Mouse (Mus musculus) frontal cortex, postnatal 36 days (tissue): ENCODE measurements at regions not wholly inside any gene's neighbourhood (a gene's known extent, or its start where the extent isn't known, plus 50 kb on each side); places are given as distances from the start of the nearest gene placed in this dataset.

ENCODE experiments used
- DNase-seq, 2 experiments: peaks; one replicate each; pipeline ENCODE4 v3.0.0; 2022; ENCODE audit warnings: low spot score in 2 of 2

DNA sequence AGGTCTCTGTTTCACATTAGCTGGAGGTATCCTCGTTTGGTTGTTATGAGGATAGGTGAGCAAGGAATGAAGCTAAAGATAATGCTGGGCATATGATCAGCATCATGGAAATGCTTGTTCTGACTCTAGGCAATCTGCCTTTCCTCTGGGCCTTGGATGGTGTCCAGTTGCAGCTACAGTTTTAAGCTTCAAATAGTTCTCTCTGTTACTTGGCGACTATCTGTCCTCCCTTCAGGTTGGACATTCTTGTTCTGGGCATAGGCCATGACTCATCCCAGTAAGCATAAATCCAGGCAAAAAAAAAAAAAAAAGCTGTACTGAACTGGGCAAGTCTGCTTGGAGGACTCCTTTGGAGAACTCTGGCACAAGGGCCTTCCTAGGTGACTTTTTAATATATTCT, 776.9 kb downstream of the Kcnma1 start:
- no peak for DNase-seq

DNA sequence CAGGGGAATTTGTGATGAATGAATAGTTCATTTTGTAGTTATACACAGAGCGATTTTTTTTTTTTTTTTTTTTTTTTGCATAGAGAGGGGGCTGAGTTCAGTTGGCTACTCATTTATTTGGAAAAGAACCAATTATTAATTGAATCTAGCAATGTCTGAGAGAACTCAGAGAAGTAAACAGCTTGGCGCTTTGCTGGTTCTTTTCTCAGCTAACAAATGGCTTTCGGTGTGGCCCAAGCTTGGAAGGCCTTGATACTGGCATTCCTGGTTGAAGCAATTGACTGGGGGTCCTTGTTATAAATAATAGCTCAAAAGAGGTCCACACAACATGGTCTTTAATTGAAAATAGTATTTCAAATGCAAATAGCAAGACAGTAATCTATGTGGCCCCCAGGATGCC, 815.6 kb downstream of the Kcnma1 start:
- DNase-seq: no peak

- no peak for DNase-seq
These were observed 819.4 kb downstream of the Kcnma1 start for GRCm38 (mm10) chr14:23194569-23195529.

DNA sequence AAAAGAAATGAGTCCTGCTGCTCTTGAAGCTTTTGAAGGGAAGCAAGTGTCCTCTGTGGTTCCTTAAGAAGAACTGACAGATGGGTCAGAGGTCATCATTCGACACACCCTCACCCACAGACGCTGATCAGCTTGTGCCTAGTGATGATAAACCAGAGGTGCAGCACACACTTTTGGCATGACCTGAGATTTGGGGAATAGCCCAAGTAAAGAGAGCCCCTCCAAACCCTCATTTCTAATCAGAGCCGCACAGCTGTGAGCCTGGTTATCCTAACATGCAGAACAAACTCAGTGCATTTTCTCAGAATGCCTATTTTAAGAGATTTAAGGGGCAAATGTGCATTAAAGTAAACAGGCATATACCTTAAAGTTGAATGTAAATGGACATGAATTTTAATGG, 821.7 kb downstream of the Kcnma1 start:
- no peak for DNase-seq

- no peak for DNase-seq
These were observed 828.9 kb downstream of the Kcnma1 start for GRCm38 (mm10) chr14:23185359-23185758.

- DNase-seq: no peak
These were observed 844.9 kb downstream of the Kcnma1 start for GRCm38 (mm10) chr14:23169346-23169745.

- no peak for DNase-seq
These were observed 853.7 kb downstream of the Kcnma1 start for GRCm38 (mm10) chr14:23160567-23160966.

GRCm38 (mm10) chr14:23150431-23150830, 863.9 kb downstream of the Kcnma1 start:
- no peak for DNase-seq

- no peak for DNase-seq
These were observed 867.3 kb downstream of the Kcnma1 start for GRCm38 (mm10) chr14:23146981-23147380.

GRCm38 (mm10) chr14:23140385-23140784, 873.9 kb downstream of the Kcnma1 start:
- DNase-seq: no peak

DNA sequence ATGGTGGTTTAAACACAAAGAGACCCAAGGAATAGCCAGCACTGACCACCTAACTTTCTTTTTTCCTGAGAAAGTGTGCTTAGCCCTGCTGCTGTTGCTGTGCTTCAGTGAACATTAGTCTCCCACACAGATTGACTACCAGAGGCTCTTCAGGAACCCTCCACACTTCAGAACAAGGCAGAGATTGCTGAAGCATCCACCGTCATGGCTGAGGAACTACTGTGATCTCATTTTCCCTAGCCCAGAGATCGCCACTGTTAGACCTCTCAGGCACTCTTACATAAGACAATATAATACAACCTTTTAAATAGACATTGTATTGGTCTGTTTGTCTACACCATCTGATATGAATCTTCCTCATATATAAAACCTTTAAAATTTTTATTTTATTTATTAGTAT, 879.6 kb downstream of the Kcnma1 start:
- DNase-seq: no peak

DNA sequence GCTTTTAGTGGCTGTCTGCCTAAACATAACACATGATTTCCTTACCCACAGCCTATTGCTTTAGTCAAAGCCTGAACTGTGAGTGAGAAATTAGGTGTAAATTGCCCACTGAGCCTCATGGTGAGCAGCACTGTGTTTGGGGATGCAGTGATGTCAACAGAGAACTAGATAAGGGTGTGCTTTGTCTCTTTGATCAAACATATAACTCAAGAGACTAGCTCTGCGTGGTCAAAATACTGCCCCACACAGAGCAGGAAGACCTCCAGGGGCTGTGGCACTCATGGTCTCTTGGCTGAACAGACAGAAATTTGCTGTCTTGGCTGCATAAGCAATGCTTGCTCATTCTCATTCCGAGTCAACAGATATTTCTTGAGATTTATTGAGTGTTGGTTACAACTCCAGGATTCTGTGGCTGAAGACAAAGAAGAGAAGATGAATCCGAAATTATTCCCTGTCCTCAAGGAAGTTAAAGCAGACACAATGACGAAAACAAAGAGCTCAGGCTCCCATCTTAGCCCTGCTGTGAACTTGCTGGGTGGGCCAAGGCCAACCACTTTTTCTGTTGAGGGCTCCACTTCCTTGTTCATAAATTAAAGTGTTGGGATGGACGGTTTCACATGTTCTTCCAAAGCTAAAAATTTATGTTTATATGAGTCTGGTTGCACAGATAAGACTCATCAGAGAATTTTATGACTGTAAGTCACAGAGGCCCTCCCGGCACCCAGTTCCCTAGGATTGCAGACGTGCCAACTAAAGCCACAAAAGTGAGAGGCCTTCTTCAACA, 882.4 kb downstream of the Kcnma1 start:
- DNase-seq: no peak

DNA sequence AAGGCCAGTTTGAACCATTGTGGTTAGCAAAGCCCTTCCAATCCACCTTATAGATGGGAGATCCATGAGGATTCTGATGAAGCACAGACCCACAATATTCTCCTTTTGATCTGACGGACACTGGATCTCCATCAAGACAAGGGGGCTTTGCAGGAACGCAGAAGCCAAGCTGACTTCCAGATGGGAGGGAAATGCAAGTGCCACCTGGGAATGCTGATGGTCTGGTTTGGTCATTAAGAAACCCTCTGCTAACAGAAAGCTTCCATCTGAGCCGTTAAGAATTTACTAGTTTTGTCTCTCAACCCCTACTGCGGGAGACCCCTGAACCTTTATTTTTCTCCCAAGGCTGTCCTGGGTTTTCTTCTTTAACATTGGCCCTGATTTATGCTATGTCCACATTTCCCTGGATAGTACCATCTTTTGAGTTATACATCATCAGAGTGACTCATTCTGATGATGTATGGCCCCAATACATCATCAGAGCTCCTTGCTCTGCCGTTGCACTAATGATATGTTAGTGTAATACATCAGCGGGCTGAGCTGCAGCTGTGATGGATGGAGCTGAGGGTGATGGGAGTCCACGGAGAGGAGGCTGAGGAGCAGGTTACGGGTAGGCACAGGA, 898.3 kb downstream of the Kcnma1 start:
- DNase-seq: no peak

GRCm38 (mm10) chr14:23114910-23115309, 899.4 kb downstream of the Kcnma1 start:
- DNase-seq: no peak

- DNase-seq: no peak
These were observed 899.8 kb downstream of the Kcnma1 start for GRCm38 (mm10) chr14:23114456-23114855.

DNA sequence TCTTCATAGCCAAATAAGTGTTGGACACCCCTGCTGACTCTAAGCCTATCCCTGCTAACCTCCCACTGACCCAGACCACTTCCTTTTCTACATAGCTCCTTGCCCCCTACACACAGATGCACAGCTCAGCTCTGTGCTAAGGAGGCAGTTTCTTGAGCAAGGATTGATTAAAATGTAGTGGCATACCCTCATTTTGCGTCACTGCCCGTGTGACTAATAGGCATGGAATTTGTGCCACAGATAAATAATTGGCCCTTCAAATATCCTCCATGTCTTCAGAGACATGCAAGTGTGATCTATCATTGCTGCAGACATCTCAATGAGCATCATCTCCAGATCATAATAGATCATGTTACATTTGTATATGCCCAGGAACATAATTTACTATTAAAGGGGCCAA, 901.9 kb downstream of the Kcnma1 start:
- DNase-seq: no peak

- DNase-seq: no peak
These were observed 905.7 kb downstream of the Kcnma1 start for GRCm38 (mm10) chr14:23108590-23108989.

DNA sequence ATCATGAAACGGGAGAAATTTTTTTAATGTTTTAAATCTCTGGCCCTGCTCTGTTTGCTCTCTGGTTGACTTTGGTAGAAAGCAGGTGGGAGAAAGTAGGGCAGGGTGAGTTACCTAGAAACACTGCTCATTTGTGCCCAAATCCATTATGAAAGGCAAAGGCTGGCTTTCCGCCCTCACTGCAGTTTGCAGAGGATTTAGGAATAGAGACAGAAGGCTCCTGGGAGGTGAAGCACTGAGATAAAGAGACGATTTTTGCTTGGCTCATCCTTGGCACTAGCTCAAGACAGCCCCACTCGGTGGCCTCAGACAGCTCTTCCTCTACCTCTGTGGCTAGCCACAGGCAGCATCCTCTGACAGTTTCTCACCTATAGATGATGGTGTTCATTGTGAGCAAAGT, 906.8 kb downstream of the Kcnma1 start:
- DNase-seq: peak in 1 of 2 experiments; percentile 3
